Mouse (Mus musculus) cerebellum, adult 9-10 months (tissue): ENCODE results near the gene Cplx3.
A peak's percentile ranks its signal among the peaks of the same experiment; 100 is the strongest.

ENCODE experiments used
- DNase-seq: peaks from one replicate; pipeline ENCODE4 v3.0.0; 2022

The Cplx3 gene

DNA sequence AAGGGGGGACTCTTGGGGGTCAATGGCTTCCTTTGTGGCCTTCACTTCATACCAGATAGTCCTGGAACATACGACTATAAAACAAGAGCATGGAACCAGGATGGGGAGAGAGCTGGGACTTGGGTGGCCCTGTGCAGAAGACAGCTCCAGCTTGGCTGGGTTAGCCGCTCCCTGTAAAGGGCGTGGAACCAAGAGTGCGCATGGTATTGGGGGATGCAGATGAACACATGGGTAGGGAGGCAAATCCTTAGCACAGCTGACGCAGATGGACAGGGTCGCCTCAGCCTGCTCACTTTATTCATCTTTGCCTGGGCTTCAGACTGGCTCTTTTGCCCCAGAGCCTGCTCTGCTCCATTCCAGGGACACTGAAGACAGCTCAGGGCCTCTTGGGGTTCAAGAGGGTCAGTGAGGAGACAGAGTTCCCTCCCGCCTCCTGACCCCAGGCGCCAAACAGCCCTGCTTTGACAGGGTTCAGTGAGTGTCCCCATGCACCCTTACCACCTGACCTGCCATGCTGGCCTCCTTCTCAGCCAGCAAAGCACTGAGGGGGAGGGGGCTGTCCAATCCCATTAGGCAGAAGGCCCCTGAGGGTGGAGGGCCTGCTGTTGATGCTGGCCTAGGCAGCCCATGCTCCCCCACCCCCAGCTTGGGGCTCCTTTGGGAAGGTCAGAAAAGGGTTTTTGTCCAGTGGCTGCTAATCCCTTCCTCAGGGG, 7.1 kb downstream of the Cplx3 start:
- DNase-seq, result no peak

GRCm38 (mm10) chr9:57597929-57598382, 8.1 kb downstream of the Cplx3 start:
- no peak for DNase-seq

- no peak for DNase-seq
Measured at GRCm38 (mm10) chr9:57597265-57597664, 8.8 kb downstream of the Cplx3 start.

DNA sequence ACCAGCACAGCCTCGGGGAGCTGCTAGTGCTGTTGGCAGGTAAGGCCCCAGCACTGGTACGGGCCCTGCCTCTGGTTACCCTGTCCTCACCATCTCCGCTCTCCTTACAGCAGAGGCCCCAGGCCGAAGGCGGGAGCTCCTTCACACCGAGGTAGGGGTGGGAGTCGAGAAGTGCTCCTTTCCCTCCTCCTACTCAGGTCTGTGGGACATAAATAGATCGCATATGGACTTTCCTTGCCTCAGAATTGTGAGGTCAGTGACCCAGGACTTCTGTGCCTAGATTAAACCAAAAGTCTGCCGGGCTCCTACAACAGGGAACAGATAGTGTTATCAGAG, 11.9 kb downstream of the Cplx3 start:
- no peak for DNase-seq

GRCm38 (mm10) chr9:57593454-57594173, 12.5 kb downstream of the Cplx3 start:
- DNase-seq, result no peak

- no peak for DNase-seq
Measured at GRCm38 (mm10) chr9:57590726-57591125, 15.4 kb downstream of the Cplx3 start.

DNA sequence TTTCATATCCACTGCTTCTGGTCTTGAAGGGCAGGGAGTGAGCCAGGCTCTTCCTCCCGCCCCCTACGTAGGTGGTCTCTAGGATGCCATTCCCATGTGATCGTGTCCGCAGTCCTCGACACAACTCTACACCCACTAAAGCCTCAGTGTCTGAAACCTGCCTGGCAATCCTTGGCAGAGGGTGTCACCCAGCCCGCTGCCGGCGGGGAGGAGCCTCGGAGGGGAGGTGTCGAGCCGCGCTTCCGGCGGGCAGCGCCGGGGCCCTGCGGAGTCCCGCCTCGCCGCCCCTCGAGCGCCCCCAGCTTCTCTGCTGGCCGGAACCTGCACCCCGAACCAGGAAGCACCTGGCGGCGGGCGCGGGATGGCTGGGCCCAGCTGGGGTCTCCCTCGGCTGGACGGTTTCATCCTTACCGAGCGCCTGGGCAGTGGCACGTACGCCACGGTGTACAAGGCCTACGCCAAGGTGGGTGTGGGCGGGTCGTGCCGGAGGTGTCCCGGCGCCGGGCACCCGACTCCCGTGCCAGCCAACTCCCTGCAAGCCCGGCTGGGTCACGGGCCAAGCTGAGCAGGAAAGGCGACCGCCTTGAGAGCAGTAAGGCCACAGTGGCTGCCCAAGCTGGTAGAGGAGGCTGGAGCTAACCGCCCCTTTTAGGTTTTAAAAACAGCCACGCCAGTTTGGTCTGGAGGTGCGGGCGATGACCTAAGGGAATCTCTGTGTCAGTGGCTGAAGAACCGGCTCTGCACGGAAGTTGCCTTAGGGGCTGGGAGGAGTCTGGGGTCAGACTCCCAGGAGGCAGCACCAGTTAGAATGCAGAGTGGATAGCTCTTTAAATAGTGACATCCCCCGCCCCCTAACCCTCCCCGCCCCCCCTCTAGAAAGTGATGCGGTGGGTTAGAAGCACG, 16.6 kb downstream of the Cplx3 start, which contains the start of gene Ulk3:
Ulk3 (plus strand) TSS at position 229 of the 903 bp plus-strand sequence.
- DNase-seq, result peak; percentile 76

DNA sequence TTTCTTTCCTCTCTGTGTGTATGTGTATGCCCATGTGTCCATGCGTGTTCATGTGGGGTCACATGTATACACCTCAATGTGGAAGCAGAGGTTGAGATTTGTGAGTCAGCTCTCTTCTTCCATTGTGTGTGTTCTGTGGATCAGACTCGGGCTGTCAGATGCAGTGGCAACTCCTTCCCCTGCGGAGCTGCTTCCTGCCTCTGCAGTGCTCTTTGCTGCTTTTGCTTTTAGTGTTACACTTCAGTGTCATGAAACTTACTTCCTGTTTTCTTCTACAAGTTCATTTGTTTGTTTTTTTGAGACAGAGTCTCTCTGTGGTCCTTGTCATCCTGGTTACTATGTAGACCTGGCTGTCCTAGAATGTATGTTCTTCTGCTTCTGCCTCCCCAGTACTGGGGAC, 21.1 kb downstream of the Cplx3 start:
- DNase-seq, result no peak

DNA sequence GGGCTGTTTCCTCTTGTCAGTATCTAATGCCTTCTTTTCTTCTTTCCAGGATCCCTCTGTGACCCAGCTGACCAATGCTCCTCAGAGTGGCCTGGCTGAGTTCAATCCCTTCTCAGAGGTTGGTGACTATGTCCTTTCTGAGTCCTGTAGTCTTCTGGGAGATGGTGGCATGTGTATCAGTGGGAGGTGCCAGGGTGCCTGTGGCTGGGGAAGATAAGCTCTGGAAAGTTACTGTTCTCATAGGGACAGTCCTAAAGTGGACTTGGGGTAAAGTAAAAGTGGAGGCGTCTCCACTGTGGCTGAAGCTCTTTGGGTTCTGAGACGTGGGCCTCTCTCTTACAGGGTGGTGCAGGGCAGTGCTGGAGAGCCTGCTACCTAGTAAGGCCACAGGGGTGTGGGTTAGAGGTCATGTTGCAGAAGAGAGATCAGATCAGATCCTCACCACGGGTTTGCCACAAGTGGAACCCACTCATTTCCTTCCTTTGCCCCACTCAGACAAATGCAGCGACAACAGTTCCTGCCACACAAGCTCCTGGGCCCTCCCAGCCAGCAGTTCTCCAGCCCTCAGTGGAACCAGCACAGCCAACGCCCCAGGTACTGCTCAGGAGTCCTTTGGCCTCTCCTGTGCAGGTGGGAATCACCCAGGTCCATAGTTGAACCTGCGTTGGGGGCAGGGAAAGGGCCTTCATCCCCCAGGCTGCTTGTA, 28.8 kb downstream of the Cplx3 start:
- no peak for DNase-seq

- DNase-seq, result no peak
Measured at GRCm38 (mm10) chr9:57575577-57575976, 30.5 kb downstream of the Cplx3 start.

- no peak for DNase-seq
Measured at GRCm38 (mm10) chr9:57574397-57574796, 31.7 kb downstream of the Cplx3 start.

DNA sequence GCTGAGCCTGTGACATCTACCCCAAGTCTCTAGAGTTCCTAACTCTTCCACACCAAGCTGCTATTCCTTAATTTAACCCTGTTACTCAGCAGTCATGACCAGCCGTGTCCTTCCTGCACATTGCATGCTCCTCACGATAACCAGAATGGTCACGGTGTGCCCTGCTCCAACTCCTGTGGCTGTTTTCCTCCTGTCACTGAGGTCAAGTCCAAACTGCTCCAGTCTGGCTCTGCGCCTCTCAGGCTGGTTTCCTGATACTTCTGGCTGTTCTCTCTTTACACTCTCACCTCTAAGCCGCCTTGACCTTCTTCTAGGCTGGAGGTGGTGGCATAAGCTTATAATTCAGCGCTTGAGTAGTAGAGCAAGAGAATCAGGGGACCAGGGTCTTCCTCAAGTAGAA, 37.6 kb downstream of the Cplx3 start:
- no peak for DNase-seq

DNA sequence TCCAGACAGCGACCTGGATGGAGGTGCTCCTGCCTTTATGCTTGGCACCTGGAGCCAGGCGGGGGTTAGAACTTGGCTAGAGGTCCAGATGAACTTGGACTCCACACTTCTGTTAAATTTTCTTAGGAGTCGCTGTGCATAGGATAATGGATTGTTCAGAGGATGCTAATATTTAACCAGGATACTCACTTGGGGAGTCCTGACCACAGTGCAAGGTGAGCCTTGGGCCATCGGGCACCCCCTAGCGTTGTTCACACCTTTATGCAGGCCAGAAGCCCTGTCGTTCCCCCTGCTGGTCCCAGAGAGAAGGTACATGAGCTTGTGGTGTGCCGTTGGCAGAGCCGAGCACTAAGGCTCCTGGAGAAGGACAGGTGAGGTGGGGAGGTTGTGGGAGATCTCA, 39.2 kb downstream of the Cplx3 start:
- no peak for DNase-seq

DNA sequence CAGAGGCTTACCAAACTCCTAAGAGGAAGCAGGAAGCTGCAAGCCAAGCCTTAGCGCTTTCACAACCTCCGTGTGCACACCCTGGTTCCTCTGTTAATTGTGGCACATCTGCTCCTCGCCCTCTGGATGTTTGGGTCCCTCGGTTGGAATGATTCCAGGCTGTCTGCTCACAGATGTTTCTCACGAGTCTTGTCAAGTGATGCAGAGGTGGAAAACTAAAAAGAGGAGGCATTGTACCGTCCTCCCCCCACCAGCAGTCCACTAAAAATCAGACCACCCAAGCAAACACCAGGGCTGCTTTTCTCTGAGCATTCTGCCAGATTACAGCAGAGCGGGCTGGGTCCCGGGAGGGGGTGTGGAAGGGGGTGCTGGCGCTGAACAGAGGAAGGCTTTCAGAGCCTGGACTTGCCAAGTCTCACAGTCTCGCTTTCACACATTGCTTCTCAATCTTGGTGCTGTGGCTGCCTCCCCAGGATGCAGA, 40.3 kb downstream of the Cplx3 start:
- DNase-seq, result peak; percentile 31

DNA sequence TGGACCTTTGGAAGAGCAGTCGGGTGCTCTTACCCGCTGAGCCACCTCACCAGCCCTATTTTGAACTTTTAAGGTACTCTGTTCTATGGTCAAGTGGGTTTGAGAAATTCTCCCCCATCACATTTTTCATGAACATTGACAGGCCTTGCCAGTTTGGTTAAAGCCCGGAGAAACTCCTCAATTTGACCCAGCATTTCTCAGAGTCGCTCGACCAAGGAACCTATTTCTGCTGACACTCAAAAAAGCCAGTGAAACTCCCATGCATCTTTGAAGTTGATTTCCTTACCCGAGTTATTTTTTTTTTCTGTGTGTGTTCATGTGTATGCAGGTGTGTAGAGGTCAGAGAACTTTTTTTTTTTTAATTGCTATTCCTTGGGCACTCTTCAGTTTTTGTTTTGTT, 41.5 kb downstream of the Cplx3 start:
- DNase-seq, result no peak

DNA sequence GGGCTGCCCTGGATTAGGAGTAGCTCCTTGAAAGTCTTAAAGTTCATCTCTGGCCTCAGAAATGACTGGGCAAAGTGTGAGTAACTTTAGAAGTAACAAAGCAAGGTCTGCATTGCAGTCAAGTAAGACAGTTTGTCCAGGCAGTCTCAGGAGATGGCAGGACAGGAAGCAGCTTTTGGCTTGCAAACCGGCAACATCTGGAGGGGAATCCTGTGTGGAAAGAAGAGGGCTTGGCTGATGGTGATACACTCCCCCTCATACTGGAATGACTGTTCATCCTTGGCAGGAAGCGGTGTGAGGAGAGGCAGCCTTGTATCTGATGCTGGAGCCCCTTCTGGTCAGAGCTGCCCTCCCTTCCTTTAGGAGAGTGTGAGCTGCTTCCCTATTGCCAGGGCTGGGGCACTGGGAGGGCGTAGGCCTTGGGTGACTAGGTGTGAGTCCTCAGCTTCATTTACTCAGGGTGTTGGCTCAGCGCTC, 43.1 kb downstream of the Cplx3 start:
- no peak for DNase-seq

- DNase-seq, result peak; percentile 37
Measured at GRCm38 (mm10) chr9:57561711-57562099, 44.4 kb downstream of the Cplx3 start.

DNA sequence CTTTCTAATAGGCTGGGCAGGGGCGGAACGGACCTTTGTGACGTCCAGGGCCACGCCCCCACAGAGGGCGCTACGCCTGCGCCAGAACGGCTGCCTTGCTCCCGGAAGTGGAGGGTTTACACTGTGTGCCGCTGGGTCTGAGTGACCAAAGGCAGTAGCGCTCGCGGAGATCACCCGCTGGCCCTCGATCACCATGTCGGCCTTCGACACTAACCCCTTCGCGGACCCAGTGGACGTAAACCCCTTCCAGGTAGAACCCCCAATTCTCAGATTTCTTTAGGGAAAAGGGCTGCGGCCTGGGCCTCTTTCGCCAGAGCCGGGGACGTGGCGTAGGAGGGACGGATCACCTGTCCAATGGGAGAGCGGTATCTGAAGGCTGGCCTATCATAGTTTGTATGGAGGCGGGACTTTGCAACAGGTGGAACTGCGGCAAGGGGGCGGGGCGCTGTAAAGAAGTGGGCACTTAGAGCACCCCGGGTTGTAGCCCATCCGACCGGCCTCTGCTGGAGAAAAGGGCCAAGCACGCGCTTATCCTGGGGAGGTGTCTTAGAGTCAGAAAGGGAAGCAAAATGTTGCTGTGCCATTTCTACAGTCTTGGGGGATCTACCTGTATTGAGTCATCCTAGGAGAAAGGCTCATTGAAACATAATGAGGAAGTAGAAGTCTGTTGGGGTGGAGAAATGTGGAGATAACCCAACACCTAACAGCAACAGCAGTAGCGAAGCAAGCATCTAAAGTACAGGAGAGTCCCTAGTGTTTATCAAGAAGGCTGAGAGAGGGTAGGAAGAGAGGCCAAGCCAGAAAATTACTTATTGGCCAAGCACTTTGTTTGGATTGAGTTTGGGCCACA, 45.0 kb downstream of the Cplx3 start, which contains the start of gene Scamp2:
Scamp2 (plus strand) TSS at position 83 of the 850 bp plus-strand sequence.
- DNase-seq, result peak; percentile 95

- DNase-seq, result no peak
Measured at GRCm38 (mm10) chr9:57560263-57560662, 45.8 kb downstream of the Cplx3 start.

GRCm38 (mm10) chr9:57559568-57559967, 46.5 kb downstream of the Cplx3 start:
- DNase-seq, result peak; percentile 10

GRCm38 (mm10) chr9:57558625-57559024, 47.5 kb downstream of the Cplx3 start:
- DNase-seq, result peak; percentile 12
